Mouse (Mus musculus) erythroblast, embryonic 14.5 days (primary cell): Measurements from ENCODE around the gene Rrh.

ENCODE experiments used
- GATA1 ChIP-seq: IDR thresholded peaks from 2 replicates; pipeline ENCODE4 v1.6.1; 2012; ENCODE audit warnings: low read length, inconsistent platforms, mixed read lengths
- TAL1 ChIP-seq: IDR thresholded peaks from 3 replicates; pipeline ENCODE4 v1.6.1; 2012; ENCODE audit warnings: low read length, inconsistent platforms, mixed read lengths

DNA sequence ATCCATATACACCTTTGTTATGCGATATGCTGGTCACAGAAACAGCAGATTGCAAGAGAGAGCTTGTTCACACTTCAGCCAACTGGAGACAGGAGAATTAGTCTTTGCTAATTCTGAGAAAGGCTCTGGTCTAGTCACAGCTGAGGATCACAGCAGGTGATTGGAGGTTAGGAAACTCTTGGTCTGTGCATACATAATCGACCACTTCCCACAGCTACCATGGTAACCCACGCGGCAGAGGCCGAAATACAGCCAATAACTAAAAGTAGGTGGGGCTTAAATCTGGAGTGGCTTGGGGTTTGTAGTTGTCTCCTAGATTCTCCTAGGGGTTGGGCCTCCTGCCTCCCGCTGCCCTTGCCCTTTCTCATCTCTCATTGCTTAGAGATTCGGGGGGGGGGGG lies 15.6 kb upstream of the Rrh start:
- no peak for TF ChIP-seq TAL1
- no peak for TF ChIP-seq GATA1
